Mouse (Mus musculus): Measurements from ENCODE around the gene Ncoa1.

Gene Ncoa1

GRCm38 (mm10) chr12:4476832-4477671 is at the start of gene Ncoa1:
Gene Ncoa1, minus strand, starts transcription at chr12:4477182.
- DNase-seq, result peak; percentile 77

GRCm38 (mm10) chr12:4524546-4524945 is 47.6 kb upstream of the Ncoa1 start:
- DNase-seq, result no peak

GRCm38 (mm10) chr12:4523688-4524298 is 46.8 kb upstream of the Ncoa1 start:
- no peak for DNase-seq

GRCm38 (mm10) chr12:4523208-4523607 is 46.2 kb upstream of the Ncoa1 start:
- peak; percentile 60 for DNase-seq

GRCm38 (mm10) chr12:4518957-4519356 is 42.0 kb upstream of the Ncoa1 start:
- no peak for DNase-seq

GRCm38 (mm10) chr12:4509591-4510061 is 32.6 kb upstream of the Ncoa1 start:
- no peak for DNase-seq

- DNase-seq, result no peak
Observed at GRCm38 (mm10) chr12:4508182-4508581, 31.2 kb upstream of the Ncoa1 start.

GRCm38 (mm10) chr12:4507461-4507860 is 30.5 kb upstream of the Ncoa1 start:
- DNase-seq, result no peak

DNA sequence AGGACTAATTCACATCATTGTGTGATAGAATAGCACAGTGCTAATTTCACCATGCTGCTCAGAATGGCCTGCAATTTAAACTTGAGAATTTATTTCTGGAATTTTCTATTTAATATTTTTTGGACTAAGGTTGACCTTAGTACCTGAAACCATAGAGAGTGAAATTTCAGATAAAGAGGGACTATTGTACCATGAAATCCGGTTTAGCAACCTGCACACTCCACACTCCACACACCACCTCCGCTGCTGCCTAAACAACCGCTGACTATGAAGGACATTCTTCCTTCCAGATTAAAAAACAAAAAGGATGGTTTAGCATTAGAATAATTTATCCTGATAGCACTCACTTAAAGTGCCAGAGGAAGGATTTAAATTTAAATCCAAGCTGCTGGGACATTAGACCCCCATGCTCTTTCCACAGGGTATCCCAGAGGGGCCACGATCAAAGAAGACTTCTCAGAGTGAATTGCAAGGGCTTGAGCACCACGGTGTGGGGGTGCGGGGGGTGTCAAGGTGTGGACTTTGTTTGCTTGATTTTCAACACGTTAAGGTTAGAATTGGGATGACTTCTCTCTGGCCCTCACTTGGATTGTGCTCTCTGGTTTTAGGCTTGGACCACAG is 29.9 kb upstream of the Ncoa1 start:
- no peak for DNase-seq

- DNase-seq, result no peak
Observed at GRCm38 (mm10) chr12:4505298-4505697, 28.3 kb upstream of the Ncoa1 start.

DNA sequence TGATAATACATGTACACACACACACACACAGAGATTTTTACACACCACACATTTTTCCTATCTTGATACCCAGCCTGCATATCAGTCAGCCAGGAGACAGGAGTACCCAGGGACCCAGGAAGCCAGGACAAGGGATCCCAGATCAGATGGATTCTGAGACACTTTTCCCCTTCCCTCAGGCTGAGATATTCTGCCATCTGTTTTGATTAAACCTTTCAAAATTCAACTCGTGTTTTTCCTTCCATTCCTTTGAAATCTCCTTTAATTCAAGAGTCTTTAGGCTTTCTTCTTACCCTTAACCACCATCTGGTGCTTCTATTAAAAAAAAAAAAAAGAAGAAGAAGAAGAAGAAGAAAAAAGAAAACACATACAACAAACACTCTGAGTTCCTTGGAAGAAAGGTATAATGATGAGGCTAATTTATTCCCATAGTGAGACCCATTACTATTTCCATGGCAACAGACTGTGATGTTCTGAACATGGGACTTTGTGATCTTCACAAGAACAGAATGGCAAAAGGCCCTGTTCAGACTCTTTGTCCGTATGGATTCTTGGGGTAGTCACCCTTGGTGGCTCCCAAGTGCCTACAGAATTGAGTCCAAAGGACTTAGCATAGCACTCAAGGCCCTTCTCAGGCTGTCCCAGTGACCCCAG is 26.8 kb upstream of the Ncoa1 start:
- no peak for DNase-seq

DNA sequence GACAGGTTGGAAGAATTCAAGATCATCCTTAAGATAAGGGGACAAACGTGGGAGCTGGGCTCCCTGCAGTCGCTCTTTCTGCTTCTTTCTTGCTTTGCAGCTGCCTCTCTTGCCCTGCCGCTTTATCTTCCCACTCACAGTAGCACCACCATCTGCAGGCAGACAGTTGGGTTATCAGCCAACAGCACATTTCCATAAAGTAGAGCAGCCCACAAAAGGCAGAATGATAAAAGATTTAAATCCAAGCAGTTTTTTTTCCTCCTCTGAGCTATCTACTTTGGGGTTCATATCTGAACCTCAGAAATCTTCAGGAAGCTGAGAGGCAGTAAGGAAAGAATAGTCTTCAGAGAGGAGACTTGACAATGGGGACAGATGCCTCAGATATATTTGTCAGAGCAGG is 24.9 kb upstream of the Ncoa1 start:
- no peak for DNase-seq

DNA sequence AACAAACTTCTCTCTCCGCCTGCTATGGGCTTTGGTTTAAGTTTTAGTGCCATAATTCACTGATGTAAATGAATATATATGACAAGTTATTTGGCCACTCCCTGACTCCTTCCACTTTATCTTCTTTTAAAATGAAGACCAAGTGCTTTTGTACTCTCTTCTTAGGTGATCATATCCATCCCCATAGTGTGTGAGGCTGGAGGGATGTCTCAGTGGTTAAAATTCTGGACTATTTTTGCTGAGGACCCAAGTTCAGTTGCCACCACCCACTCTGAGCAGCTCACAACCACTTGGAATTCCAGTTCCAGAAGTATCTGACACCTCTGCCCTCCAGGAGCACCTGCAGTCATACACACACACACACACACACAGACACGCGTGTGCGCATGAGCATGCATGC is 23.5 kb upstream of the Ncoa1 start:
- no peak for DNase-seq

DNA sequence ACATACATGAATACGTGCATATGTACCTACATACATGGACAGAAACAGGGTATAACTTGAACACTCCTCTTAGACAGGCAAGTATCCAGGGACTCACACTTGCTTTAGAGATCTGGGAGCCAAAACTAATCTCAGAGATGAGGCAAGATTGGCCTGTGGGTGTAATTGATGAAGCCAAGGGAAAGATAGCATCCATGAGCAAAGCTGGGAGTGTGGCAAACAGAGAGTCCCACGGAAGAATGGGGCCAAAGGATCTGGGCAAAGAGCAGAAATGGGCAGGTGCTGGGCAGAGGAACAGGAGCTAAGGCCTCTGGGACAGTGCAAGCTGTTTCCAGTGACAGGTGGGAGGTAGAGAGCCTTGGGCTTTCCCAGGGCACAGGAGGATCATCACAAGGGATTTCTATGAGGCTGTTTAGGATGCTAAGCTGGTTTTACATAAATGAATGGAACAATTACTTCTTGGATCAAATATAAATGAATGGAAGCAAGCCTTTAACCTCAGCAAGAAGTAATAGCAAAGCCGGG is 22.7 kb upstream of the Ncoa1 start:
- no peak for DNase-seq

GRCm38 (mm10) chr12:4488411-4488810 is 11.4 kb upstream of the Ncoa1 start:
- DNase-seq, result peak; percentile 74

GRCm38 (mm10) chr12:4483386-4483785 is 6.4 kb upstream of the Ncoa1 start:
- DNase-seq, result no peak

GRCm38 (mm10) chr12:4481687-4482086 is 4.7 kb upstream of the Ncoa1 start:
- no peak for DNase-seq

DNA sequence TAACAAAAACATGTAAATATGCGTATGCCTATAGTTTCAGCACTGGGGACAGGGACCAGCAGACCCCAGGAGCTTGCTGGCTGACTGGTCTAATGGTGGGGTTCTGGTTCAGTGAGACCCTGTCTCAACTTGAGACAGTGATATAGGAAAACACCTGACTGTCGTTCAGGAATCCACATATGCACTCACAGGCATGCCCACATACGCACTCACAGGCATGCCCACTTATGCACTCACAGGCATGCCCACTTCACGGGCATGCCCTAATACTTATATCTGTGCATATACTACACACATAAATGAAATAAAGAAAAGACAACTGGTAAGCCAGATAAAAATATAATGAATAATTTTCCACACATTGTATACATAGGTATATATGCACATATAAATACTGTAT is 3.3 kb upstream of the Ncoa1 start:
- no peak for DNase-seq

DNA sequence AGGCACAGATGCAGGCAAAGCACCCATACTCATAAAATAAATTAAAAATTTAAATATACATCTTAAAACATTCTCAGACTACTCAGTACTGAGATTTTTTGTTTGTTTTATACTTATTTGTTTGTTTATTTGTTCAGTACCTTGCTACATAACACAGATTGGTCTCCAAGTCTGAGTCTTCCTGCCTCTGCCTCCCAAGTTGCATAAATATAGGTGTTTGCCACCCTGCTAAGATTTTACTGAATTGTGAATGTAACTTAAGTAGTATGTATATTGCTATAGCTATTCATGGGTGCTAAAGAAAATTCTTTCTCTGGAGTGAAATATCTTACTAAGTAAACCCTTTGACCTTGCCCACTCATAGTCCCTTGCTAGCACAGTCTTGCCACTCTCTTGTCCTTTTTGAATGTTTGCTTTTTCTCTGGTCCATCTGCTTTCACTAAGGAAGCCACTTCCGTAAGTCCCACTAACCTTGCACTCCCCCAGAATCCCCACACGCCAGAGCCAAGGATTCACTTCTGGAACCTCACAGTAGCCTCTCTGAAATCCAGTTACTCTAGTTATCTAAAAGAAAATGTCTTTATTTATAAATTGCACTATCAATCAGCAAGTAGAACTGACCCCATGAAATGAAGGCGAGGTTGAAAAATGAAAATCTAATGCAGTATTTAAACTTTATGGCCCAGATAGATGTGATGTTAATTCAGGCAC is 2.3 kb upstream of the Ncoa1 start:
- DNase-seq, result no peak

GRCm38 (mm10) chr12:4477941-4478795 is 1.2 kb upstream of the Ncoa1 start:
- DNase-seq, result no peak

DNA sequence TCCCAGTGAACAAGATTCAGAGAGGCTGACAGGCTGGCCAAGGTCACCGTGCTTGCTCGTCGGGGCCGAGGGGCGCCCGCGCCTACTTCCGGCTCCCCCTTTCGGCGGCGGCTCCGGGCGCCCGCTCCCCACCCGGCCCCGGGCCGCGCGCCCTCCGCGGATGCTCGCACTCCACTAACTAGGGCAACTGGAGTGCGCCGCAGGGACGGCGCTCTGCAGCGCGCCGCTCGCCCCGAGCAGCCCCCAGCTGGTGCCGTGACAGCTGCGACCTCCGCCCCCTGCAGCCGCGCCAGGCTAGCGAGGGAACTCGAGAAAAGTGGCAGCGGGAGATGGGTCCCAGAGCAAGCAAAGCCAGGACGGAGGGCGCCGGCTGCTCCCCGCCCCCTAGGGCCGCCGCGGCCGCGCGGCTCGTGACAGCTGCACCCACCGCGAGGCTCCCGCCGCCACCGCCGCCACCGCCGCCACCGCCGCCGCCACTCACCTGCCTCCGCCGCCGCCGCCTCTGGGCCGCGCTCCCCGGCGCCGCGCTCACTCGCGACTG is 621 bp downstream of the Ncoa1 start:
- DNase-seq, result peak; percentile 51
